Mouse (Mus musculus) heart, adult 2 months (tissue): ENCODE data around the gene Tspyl3. TPM values are rescaled to one million over a fixed set of nuclear protein-coding genes. Genes with fewer than 3 reads are reported as not detected.
A peak's percentile ranks its signal among the peaks of the same experiment; 100 is the strongest.

Source experiments
- DNase-seq, 2 experiments: peaks; one replicate each; pipeline ENCODE4 v3.0.0; 2021
- H3K27ac ChIP-seq: fragments of 200-600 bp; 2 replicates; pipeline ENCODE4 v1.8.1; 2022
- H3K27me3 ChIP-seq: fragments of 200-500 bp; 2 replicates; pipeline ENCODE4 v1.6.1; 2012; ENCODE audit warnings: mild to moderate bottlenecking, low read length, inconsistent platforms, mixed read lengths; ENCODE audit not compliant: control insufficient read depth, insufficient read depth
- H3K36me3 ChIP-seq: fragments of 200-500 bp; 2 replicates; pipeline ENCODE4 v1.6.1; 2012; ENCODE audit warnings: low read length, inconsistent platforms; ENCODE audit not compliant: control insufficient read depth, insufficient read depth
- H3K4me1 ChIP-seq: fragments of 200-500 bp; 2 replicates; pipeline ENCODE4 v1.6.1; 2011; ENCODE audit warnings: low read length; ENCODE audit not compliant: control insufficient read depth, insufficient read depth
- H3K4me3 ChIP-seq: fragments of 200-600 bp; 2 replicates; pipeline ENCODE4 v1.8.1; 2022
- H3K79me2 ChIP-seq: fragments of 200-500 bp; replicated peaks from 2 replicates; pipeline ENCODE4 v1.6.1; 2012; ENCODE audit warnings: mild to moderate bottlenecking, inconsistent platforms, low read length, moderate library complexity, mixed read lengths; ENCODE audit not compliant: control insufficient read depth, insufficient read depth
- H3K9ac ChIP-seq: fragments of 200-500 bp; 2 replicates; pipeline ENCODE4 v1.6.1; 2012; ENCODE audit warnings: low read depth, mild to moderate bottlenecking, control low read depth, inconsistent platforms, low read length, mixed read lengths
- CTCF ChIP-seq: fragments of 200-600 bp; IDR thresholded peaks from 2 replicates; pipeline ENCODE4 v1.8.1; 2022; ENCODE audit warnings: antibody characterized with exemption, mild to moderate bottlenecking, moderate library complexity
- EP300 ChIP-seq: fragments of 200-500 bp; IDR thresholded peaks from 2 replicates; pipeline ENCODE4 v1.6.1; 2011; ENCODE audit warnings: low read depth, low read length, control low read depth; ENCODE audit not compliant: insufficient read depth
- POLR2A ChIP-seq: fragments of 200-500 bp; IDR thresholded peaks from 2 replicates; pipeline ENCODE4 v1.6.1; 2011; ENCODE audit warnings: mild to moderate bottlenecking, low read depth, low read length, control low read depth; ENCODE audit not compliant: insufficient read depth
- WGBS: fragments of 180-500 bp; shearing (Covaris S2); methylation state at CpG from one replicate; pipeline ENCODE4 v1.1.7; 2018; 5-methylcytosine and 5-hydroxymethylcytosine counted together
- intact Hi-C: fragments of 180-260 bp; cut with DNase I; formaldehyde crosslinking; loops from one replicate; pipeline ENCODE4 v1.15.1; 2025
- polyA plus RNA-seq: library from polyadenylated mRNA; depleted of rRNA; stranded (reverse); fragments of >200 nt; gene quantifications from 2 replicates; pipeline ENCODE4 v1.2.3, GENCODE M21; 2012
- total RNA-seq, 2 experiments: library from RNA; stranded (reverse); gene quantifications; 2 replicates each; pipeline ENCODE4 v1.2.3; 2021

The Tspyl3 gene
- total and polyA plus RNA-seq, 3 experiments = 0.94 to 2.1 (median 1.2) TPM

DNA sequence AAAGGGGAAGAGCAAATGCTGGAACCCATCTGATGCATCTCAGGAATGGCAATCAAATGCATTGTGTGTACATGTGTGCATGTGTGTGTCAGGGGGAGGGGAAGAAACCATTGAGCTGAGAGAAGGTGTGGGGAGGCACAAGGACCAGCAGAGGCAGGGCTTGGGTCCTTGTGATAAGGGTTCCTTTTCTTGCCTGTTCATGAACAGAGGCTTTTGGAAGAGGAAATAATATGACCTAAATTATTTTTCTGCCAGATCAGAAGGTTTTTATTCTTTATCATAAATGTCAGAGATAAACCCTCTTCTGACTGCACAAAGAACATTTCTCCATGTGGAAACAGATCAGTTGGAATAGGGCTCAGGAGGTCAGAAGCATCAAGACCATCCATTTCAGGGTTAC, 3.1 kb downstream of the Tspyl3 start:
- intact Hi-C loops = no loop called here
- Histone ChIP-seq H3K27ac (no peak overlapping the region), H3K27me3 (no peaks in the 10 kb centered on the region), H3K9ac (no peak overlapping the region), H3K36me3 (no peaks in the 10 kb centered on the region), H3K4me1 (peaks cover 5% of the 10 kb centered on the region; the same call in 1 of the 2 replicates), H3K4me3 (no peak overlapping the region), H3K79me2 (no peaks in the 10 kb centered on the region)
- DNase-seq = no peak
- TF ChIP-seq POLR2A = no peak
- TF ChIP-seq EP300 = no peak
- no peak for TF ChIP-seq CTCF

DNA sequence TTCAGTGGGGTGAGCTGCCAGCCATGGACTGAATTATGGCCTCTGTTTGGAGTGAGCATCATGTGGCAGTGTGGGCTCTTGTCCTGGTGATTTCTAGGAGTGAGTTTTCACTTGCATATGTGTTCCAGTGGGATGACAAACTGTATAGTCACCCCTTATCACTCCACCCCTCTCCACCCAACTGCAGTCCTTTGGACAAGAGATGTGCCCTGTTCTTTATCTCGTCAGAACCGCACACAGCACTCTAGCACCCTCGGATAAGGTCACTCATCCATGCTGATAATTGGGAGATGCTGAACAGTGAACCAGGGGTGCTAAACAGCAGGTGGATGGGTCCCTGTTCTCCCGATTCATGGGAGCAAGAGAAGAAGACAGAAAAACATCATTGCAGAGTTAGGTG, 3.6 kb downstream of the Tspyl3 start:
- H3K36me3 ChIP-seq = no peaks in the 10 kb centered on the region
- DNase-seq = no peak
- peaks cover 5% of the 10 kb centered on the region; the same call in 1 of the 2 replicates for H3K4me1 ChIP-seq
- intact Hi-C loops = no loop called here
- H3K79me2 ChIP-seq = no peaks in the 10 kb centered on the region
- no peak for TF ChIP-seq CTCF
- TF ChIP-seq EP300 = no peak
- no peak for TF ChIP-seq POLR2A
- 73% methylated on average over 4 of the region's 4 CpGs for WGBS
- no peak overlapping the region for H3K9ac ChIP-seq
- no peaks in the 10 kb centered on the region for H3K27me3 ChIP-seq
- no peak overlapping the region for H3K4me3 ChIP-seq
- no peak overlapping the region for H3K27ac ChIP-seq

DNA sequence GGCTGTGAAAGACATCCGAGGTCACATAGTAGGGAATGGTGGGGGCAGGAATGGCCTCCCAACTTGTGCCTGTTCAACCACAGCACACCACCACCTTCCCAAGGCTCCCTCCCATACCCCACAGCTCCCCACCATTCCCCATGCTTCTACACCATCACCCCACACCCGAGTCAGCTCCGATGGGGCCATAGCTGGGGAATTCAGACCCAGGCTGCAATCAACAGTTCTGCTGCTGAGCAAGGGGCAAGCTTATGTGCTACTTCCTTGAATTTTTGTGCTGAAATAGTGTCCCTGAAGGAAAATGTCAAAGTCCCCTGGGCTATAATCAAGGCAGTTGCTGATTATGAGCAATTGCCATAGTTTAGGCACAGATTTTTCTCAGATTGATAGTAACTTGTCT, 6.7 kb downstream of the Tspyl3 start:
- no peaks in the 10 kb centered on the region for H3K79me2 ChIP-seq
- H3K36me3 ChIP-seq = no peaks in the 10 kb centered on the region
- DNase-seq = no peak
- no peak overlapping the region for H3K4me3 ChIP-seq
- no peaks in the 10 kb centered on the region for H3K27me3 ChIP-seq
- TF ChIP-seq EP300 (no peak), CTCF (no peak), POLR2A (no peak)
- 71% methylated on average over 3 of the region's 3 CpGs for WGBS
- H3K9ac ChIP-seq = no peak overlapping the region
- intact Hi-C loops = no loop called here
- H3K4me1 ChIP-seq = peaks cover 3% of the 10 kb centered on the region
- H3K27ac ChIP-seq = no peak overlapping the region

DNA sequence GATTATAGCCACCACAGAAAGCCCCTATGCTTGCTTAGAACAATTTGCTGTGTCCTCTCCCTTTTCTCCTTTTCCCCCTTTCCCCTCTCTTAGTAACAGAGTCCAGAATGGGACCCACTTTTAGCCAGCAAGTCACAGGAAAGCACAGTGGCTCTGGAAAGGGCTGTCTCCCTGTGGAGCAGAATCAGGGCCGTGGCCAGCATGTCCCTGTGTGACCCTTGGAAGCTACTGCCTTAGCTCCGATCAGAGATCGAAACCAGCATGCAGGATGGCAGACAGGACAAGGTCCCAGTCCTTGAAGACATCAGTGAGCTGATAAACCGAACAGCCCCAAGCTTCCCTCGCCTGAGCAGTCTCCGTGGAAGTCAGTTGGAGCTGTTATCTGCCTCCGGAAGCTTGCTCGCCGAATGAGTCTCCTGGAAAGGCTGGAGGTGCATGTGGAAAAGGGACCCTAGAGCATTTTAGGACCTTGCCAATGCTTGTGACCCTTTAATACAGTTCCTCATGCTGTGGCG, 7.4 kb downstream of the Tspyl3 start:
- intact Hi-C loops = no loop called here
- Histone ChIP-seq H3K79me2 (no peaks in the 10 kb centered on the region), H3K9ac (no peak overlapping the region), H3K36me3 (no peaks in the 10 kb centered on the region), H3K27me3 (no peaks in the 10 kb centered on the region), H3K27ac (no peak overlapping the region), H3K4me1 (peaks cover 3% of the 10 kb centered on the region), H3K4me3 (no peak overlapping the region)
- WGBS = 45% methylated on average over 10 of the region's 10 CpGs
- DNase-seq = no peak
- no peak for TF ChIP-seq EP300
- no peak for TF ChIP-seq CTCF
- TF ChIP-seq POLR2A = no peak

DNA sequence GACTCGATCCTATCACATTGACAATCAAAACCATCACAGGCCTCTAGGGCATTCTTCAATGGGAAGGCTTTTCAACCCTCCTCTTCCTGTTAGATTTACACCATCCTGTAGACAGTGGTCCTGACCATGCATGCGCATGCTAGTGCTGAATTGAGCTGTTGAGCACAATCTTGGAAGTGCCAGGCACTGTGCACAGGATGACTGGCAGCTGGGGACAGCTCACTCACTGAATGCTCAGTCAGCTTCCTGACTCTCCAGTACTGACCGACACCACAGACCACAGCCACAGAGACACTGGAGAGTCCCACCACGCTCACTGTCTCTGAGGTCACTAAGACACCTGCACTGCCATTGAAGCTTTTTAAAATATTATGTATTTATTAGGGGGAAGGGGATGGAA, 9.8 kb downstream of the Tspyl3 start:
- H3K9ac ChIP-seq = no peak overlapping the region
- DNase-seq = no peak
- no peaks in the 10 kb centered on the region for H3K79me2 ChIP-seq
- H3K4me3 ChIP-seq = no peak overlapping the region
- H3K4me1 ChIP-seq = peaks cover 3% of the 10 kb centered on the region
- H3K36me3 ChIP-seq = no peaks in the 10 kb centered on the region
- 69% methylated on average over 4 of the region's 4 CpGs for WGBS
- H3K27ac ChIP-seq = no peak overlapping the region
- H3K27me3 ChIP-seq = no peaks in the 10 kb centered on the region
- no peak for TF ChIP-seq CTCF
- no peak for TF ChIP-seq POLR2A
- TF ChIP-seq EP300 = no peak
- intact Hi-C loops = no loop called here

DNA sequence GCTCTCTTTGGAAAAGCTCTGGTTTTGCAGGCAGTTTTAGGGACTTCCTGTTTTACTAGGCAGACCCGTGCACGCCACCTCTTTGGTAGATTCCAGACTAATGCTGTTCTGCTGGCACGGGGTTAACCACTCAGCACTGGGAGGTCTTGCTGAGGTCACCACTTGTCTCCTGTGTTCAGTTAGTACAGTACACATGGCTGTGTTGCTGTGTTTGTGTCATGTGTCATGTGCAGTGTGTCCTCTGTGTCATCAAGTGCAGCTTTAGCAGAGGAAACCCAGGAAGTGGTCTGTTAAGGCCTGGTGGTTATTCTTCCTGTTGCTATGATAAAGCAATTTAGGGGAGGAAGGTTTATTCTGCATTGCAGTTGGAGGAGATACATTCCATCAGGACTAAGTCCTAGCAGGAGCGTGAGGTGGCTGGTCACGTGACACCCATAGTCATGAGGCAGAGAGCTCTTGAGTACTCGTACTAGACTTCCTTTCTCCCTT, 10.4 kb downstream of the Tspyl3 start:
- no peak overlapping the region for H3K4me3 ChIP-seq
- TF ChIP-seq POLR2A (no peak), EP300 (no peak), CTCF (no peak)
- no peak overlapping the region for H3K9ac ChIP-seq
- DNase-seq = peak in 1 of 2 experiments; percentile 35
- 31% methylated on average over 6 of the region's 6 CpGs for WGBS
- no peaks in the 10 kb centered on the region for H3K36me3 ChIP-seq
- H3K27me3 ChIP-seq = no peaks in the 10 kb centered on the region
- H3K4me1 ChIP-seq = peaks cover 3% of the 10 kb centered on the region
- H3K27ac ChIP-seq = no peak overlapping the region
- no peaks in the 10 kb centered on the region for H3K79me2 ChIP-seq
- intact Hi-C loops = no loop called here
